Mouse (Mus musculus): ENCODE data around the gene Hdac10.
A peak's percentile ranks its signal among the peaks of the same experiment; 100 is the strongest.

Hdac10 gene

GRCm38 (mm10) chr15:89124312-89124711 is 4.2 kb downstream of the Hdac10 start:
- DNase-seq (ENCODE audit: low read depth, low spot score) = no peak

GRCm38 (mm10) chr15:89123595-89123994 is 4.9 kb downstream of the Hdac10 start:
- peak; percentile 60 for DNase-seq (ENCODE audit: low read depth, low spot score)

- peak; percentile 96 for DNase-seq (ENCODE audit: low read depth, low spot score)
These were observed 5.7 kb downstream of the Hdac10 start, which contains the start of gene Tubgcp6 for GRCm38 (mm10) chr15:89122649-89123366. Gene Tubgcp6 (minus strand): TSS chr15:89123112.

GRCm38 (mm10) chr15:89118007-89118406 is 10.5 kb downstream of the Hdac10 start:
- DNase-seq (ENCODE audit: low read depth, low spot score) = no peak

- peak; percentile 51 for DNase-seq (ENCODE audit: low read depth, low spot score)
These were observed 18.4 kb downstream of the Hdac10 start for GRCm38 (mm10) chr15:89110147-89110546.

- DNase-seq (ENCODE audit: low read depth, low spot score) = no peak
These were observed 21.5 kb downstream of the Hdac10 start for GRCm38 (mm10) chr15:89106976-89107375.

- no peak for DNase-seq (ENCODE audit: low read depth, low spot score)
These were observed 22.4 kb downstream of the Hdac10 start for GRCm38 (mm10) chr15:89106073-89106472.

- no peak for DNase-seq (ENCODE audit: low read depth, low spot score)
These were observed 24.1 kb downstream of the Hdac10 start for GRCm38 (mm10) chr15:89104425-89104824.

GRCm38 (mm10) chr15:89103921-89104320 is 24.6 kb downstream of the Hdac10 start:
- no peak for DNase-seq (ENCODE audit: low read depth, low spot score)

GRCm38 (mm10) chr15:89102646-89103045 is 25.9 kb downstream of the Hdac10 start:
- no peak for DNase-seq (ENCODE audit: low read depth, low spot score)

- no peak for DNase-seq (ENCODE audit: low read depth, low spot score)
These were observed 27.7 kb downstream of the Hdac10 start for GRCm38 (mm10) chr15:89100823-89101222.

- DNase-seq (ENCODE audit: low read depth, low spot score) = no peak
These were observed 29.9 kb downstream of the Hdac10 start for GRCm38 (mm10) chr15:89098616-89099015.

- no peak for DNase-seq (ENCODE audit: low read depth, low spot score)
These were observed 31.1 kb downstream of the Hdac10 start for GRCm38 (mm10) chr15:89097450-89097849.

GRCm38 (mm10) chr15:89092181-89092580 is 36.3 kb downstream of the Hdac10 start:
- no peak for DNase-seq (ENCODE audit: low read depth, low spot score)

- DNase-seq (ENCODE audit: low read depth, low spot score) = no peak
These were observed 37.8 kb downstream of the Hdac10 start for GRCm38 (mm10) chr15:89090662-89091061.

GRCm38 (mm10) chr15:89089248-89090051 is 39.0 kb downstream of the Hdac10 start:
- no peak for DNase-seq (ENCODE audit: low read depth, low spot score)

GRCm38 (mm10) chr15:89088607-89089247 is 39.8 kb downstream of the Hdac10 start, which contains the start of gene Selenoo:
Gene Selenoo (plus strand): TSS chr15:89089084.
- DNase-seq (ENCODE audit: low read depth, low spot score) = peak; percentile 82

- no peak for DNase-seq (ENCODE audit: low read depth, low spot score)
These were observed 43.7 kb downstream of the Hdac10 start for GRCm38 (mm10) chr15:89084826-89085225.

- DNase-seq (ENCODE audit: low read depth, low spot score) = no peak
These were observed 44.6 kb downstream of the Hdac10 start for GRCm38 (mm10) chr15:89083906-89084305.

GRCm38 (mm10) chr15:89078208-89078836 is 50.2 kb downstream of the Hdac10 start:
- peak; percentile 59 for DNase-seq (ENCODE audit: low read depth, low spot score)

GRCm38 (mm10) chr15:89076156-89076731 is 52.3 kb downstream of the Hdac10 start:
- DNase-seq (ENCODE audit: low read depth, low spot score) = peak; percentile 15

Measured in R1 (cell line).